Mouse (Mus musculus) yolk sac, embryonic 10.5 days (tissue): Measurements from ENCODE around the gene Trpm3.

Experiments
- DNase-seq: peaks from one replicate; pipeline ENCODE4 v3.0.0-alpha.2; 2017; ENCODE audit warnings: low spot score

Gene Trpm3

DNA sequence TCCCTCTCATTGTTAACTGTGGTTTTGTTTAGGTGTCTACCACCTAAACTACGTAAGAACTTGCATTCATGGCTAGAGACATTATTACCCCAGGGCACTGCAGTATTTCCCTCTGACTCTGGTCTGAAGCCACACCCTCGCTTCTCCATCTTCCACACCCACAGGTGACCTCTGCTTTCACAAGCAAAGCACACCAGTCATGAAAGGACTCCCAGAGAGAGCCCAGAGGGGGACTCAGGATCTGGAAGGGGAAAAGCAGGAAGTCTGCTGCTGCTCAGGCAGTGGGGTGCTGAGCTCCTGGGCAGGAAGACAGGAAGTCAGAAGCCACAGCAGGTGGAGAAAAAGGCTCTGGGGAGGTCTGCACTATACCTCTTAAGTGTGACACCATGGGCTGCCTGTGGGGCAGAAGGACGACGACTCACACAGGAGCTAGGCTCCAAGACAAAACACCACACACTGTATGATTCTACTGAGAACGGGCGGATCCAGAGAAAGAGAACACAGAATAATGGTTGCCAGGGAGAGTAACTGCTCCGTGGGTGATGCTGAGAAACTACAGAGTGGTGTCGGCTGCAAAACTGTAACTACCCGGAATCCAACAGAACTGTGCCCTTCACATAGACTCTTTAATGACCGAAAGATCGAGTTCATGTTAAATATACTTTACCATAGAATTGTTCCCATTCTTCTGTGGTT is 898.1 kb downstream of the Trpm3 start:
- DNase-seq, result no peak

DNA sequence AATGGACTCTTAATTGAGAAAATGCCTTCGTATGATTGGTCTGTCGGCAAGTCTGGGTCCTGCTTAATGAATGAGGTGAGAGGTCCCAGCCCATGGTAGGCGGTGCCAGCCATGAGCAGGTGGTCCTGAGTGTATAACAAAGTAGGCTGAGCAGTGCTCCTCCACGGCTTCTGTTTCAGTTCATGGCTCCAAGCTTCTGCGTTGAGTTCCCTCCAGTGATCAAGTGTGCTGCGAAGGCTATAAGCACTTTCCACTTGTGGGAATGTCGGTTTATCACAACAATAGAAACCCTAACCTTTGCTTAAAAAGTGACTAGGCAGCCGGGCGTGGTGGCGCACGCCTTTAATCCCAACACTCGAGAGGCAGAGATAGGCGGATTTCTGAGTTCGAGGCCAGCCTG is 898.7 kb downstream of the Trpm3 start:
- no peak for DNase-seq

DNA sequence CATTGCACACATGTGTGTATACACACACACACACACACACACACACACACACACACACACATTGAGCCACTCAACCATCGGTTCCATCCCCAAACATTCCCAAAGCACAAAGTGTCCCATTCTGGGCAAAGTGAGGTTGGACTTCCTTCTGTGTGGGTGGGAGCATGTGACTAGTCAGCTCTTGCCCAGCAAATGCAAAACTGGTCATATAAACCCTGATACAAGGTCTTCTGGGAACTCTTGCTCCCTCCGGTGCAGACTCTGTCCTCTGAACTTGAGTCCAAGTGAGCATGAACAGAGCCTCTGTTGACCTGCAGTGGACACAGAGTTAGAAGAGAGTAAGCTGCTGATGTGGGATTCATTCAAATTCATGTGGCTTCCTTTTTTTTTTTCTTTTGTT is 899.5 kb downstream of the Trpm3 start:
- DNase-seq, result no peak

DNA sequence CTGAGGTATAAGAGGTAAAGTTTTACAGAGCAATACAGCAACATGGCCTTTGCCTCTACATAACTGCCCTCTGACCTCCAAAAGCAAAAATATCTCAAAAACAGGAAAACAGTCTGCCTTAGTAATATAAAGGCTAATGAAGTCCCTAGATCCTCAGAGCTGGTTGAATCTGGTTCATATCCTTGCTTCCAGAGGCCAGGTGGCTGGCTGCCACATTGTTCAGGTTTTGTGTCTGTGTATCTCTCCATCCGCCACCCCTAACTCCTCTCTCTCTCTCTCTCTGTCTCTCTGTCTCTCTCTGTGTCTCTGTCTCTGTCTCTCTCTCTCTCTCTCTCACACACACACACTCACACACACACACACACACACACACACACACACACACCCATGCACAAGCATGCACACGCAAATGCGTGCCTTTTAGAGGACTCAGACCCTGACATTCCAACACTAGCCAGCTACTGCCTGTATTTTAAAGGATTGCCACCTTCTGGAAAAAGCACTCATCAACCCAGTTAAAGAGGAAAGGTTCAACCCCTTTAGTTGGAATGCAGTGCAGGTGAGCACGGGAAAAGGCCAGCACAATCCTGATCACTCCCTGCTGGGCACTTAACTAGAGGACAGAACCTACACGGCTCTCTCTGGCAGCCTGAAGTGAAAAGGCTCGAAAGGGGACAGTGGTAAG is 902.8 kb downstream of the Trpm3 start:
- no peak for DNase-seq

DNA sequence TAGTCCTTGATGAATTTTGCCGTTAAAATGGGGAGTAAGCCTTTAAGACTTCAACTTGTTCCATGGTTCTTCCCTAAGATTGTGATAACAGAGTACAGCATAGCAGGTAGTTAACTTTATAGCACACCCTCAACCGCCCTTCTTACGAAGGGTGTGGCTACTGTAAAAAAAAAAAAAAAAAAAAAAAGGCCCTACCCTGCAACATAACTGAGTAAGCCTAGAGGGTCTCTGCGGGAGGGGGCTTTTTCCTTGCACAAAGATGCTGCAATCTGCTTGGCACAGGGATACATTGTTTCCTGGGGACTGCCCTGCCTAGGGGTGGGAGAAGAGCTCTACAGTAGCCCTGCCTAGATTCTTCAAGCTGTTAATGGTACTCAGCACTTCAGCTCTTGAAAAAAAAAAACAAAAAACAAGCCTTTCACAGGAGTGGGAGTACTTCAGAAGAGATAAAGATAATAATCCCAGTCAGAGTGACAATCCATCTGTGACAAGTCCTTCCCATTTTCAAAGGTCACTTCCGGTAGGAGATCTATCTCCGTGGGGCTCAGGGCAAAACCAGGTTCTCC is 903.4 kb downstream of the Trpm3 start:
- DNase-seq, result no peak

DNA sequence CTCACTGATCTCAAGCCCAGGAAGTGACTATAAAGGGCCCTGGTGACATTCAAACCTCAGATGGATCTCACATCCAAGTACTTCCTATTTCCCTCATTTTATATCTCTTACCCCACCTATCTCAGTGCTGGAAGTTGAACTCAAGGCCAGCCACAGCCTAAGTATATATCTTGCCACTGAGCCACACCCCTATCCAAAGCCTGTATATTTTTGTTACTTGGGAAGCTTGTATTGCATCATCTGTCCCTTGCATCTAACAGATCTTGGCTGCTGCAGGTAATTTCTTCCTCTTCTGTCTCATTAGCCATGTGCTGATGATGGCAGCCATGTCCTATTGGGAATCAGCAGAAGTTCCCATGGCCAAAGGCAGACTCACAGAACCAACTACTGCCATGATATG is 904.9 kb downstream of the Trpm3 start:
- DNase-seq, result no peak
